Mouse (Mus musculus) C2C12 (cell line): Measurements from ENCODE around the gene Cecr2. TPM values are rescaled to one million over a fixed set of nuclear protein-coding genes. Genes with fewer than 3 reads are reported as not detected.

Experiments used
- H3K27me3 ChIP-seq: one replicate; pipeline ENCODE4 v1.6.1; 2011; ENCODE audit not compliant: control insufficient read depth, insufficient read depth, insufficient read length
- H3K36me3 ChIP-seq: one replicate; pipeline ENCODE4 v1.6.1; 2011; ENCODE audit not compliant: control insufficient read depth, insufficient read depth
- H3K4me3 ChIP-seq: one replicate; pipeline ENCODE4 v1.5.1; 2011; ENCODE audit warnings: mild to moderate bottlenecking, control low read depth; ENCODE audit not compliant: poor library complexity, insufficient read depth, severe bottlenecking
- H3K79me2 ChIP-seq: one replicate; pipeline ENCODE4 v1.6.1; 2011; ENCODE audit not compliant: control insufficient read depth, insufficient read depth
- H3K79me3 ChIP-seq: one replicate; pipeline ENCODE4 v1.6.1; 2011; ENCODE audit warnings: low read depth, control low read depth
- H3ac ChIP-seq: one replicate; pipeline ENCODE3; 2011; ENCODE audit warnings: low read depth; ENCODE audit not compliant: control insufficient read depth, insufficient read length
- CEBPB ChIP-seq: IDR thresholded peaks from one replicate; pipeline ENCODE4 v1.6.1; 2011; ENCODE audit warnings: low read depth, mild to moderate bottlenecking, control low read depth, moderate library complexity
- CTCF ChIP-seq: IDR thresholded peaks from one replicate; pipeline ENCODE4 v1.5.1; 2011; ENCODE audit not compliant: control insufficient read depth, insufficient read depth, insufficient read length
- FOSL1 ChIP-seq: IDR thresholded peaks from one replicate; pipeline ENCODE4 v1.8.0; 2011; ENCODE audit warnings: mild to moderate bottlenecking, low read length; ENCODE audit not compliant: poor library complexity, insufficient read depth, severe bottlenecking
- MAX ChIP-seq: IDR thresholded peaks from one replicate; pipeline ENCODE4 v1.6.1; 2011; ENCODE audit warnings: mild to moderate bottlenecking, control low read depth
- MYOD1 ChIP-seq: IDR thresholded peaks from one replicate; pipeline ENCODE4 v1.6.1; 2011; ENCODE audit warnings: low read depth; ENCODE audit not compliant: control insufficient read depth, insufficient read length
- MYOG ChIP-seq: IDR thresholded peaks from one replicate; pipeline ENCODE4 v1.6.1; 2011; ENCODE audit not compliant: control insufficient read depth, insufficient read length; ENCODE audit errors: extremely low read depth
- USF1 ChIP-seq: IDR thresholded peaks from one replicate; pipeline ENCODE4 v1.6.1; 2011; ENCODE audit warnings: low read depth, mild to moderate bottlenecking, control low read depth, moderate library complexity
- polyA plus RNA-seq: library from polyadenylated mRNA; unstranded; fragments of >200 nt; fragmentation: generic; extraction: Trizol; gene quantifications from one replicate; pipeline ENCODE4 v1.2.1, GENCODE M21; 2012; ENCODE audit warnings: missing spikeins

The Cecr2 gene
- polyA plus RNA-seq, 1 experiment = 0.01 TPM

GRCm38 (mm10) chr6:120736566-120736965, 70.4 kb downstream of the Cecr2 start:
- Histone ChIP-seq H3K79me2 (no peaks in the 10 kb centered on the region), H3K79me3 (no peaks in the 10 kb centered on the region), H3ac (no peak overlapping the region), H3K27me3 (peaks cover 8% of the 10 kb centered on the region), H3K36me3 (no peaks in the 10 kb centered on the region), H3K4me3 (no peak overlapping the region)
- TF ChIP-seq FOSL1 (no peak), CEBPB (no peak), CTCF (peak; percentile 33), USF1 (no peak)

DNA sequence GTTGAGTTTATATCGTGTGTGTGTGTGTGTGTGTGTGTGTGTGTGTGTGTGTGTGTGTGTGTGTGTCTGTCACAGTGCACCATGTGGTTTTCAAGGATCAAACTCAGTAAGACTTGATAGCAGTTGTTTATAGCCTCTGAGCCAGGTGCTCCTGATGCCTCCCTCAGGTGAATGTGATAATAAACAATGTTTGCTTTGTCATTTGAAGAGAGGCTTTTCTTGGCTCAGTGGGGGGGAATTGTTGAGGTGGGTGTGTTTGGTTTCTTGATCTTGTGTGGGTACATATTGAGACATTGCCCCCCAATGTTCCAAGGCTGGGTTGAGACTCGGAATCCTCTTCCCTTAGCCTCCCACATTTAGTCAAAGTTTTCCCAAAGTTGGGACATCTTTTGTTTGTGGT, 77.0 kb downstream of the Cecr2 start:
- Histone ChIP-seq H3K79me2 (no peaks in the 10 kb centered on the region), H3K27me3 (peaks cover 16% of the 10 kb centered on the region), H3K79me3 (no peaks in the 10 kb centered on the region), H3K36me3 (no peaks in the 10 kb centered on the region), H3K4me3 (no peak overlapping the region), H3ac (no peak overlapping the region)
- TF ChIP-seq USF1 = no peak
- TF ChIP-seq CEBPB = no peak

- Histone ChIP-seq H3K36me3 (no peaks in the 10 kb centered on the region), H3ac (no peak overlapping the region), H3K79me3 (no peaks in the 10 kb centered on the region), H3K27me3 (peaks cover 13% of the 10 kb centered on the region), H3K4me3 (no peak overlapping the region), H3K79me2 (no peaks in the 10 kb centered on the region)
- TF ChIP-seq USF1 (no peak), CTCF (no peak), MYOG (no peak), FOSL1 (no peak), MYOD1 (no peak), CEBPB (no peak), MAX (no peak)
Observed at GRCm38 (mm10) chr6:120744266-120744665, 78.1 kb downstream of the Cecr2 start.

GRCm38 (mm10) chr6:120746416-120746815, 80.2 kb downstream of the Cecr2 start:
- H3K79me2 ChIP-seq = no peaks in the 10 kb centered on the region
- no peak overlapping the region for H3K4me3 ChIP-seq
- no peak overlapping the region for H3ac ChIP-seq
- H3K79me3 ChIP-seq = no peaks in the 10 kb centered on the region
- no peaks in the 10 kb centered on the region for H3K36me3 ChIP-seq
- peaks cover 13% of the 10 kb centered on the region for H3K27me3 ChIP-seq
- TF ChIP-seq USF1 = no peak
- no peak for TF ChIP-seq CEBPB
- TF ChIP-seq MYOG = no peak

GRCm38 (mm10) chr6:120761151-120761550, 95.0 kb downstream of the Cecr2 start:
- TF ChIP-seq MYOD1 (no peak), USF1 (no peak), MYOG (no peak), CTCF (no peak), CEBPB (no peak), MAX (no peak), FOSL1 (no peak)
- Histone ChIP-seq H3ac (no peak overlapping the region), H3K27me3 (peaks cover 26% of the 10 kb centered on the region), H3K79me3 (no peaks in the 10 kb centered on the region), H3K36me3 (no peaks in the 10 kb centered on the region), H3K79me2 (no peaks in the 10 kb centered on the region), H3K4me3 (no peak overlapping the region)

GRCm38 (mm10) chr6:120769972-120770371, 103.8 kb downstream of the Cecr2 start:
- no peaks in the 10 kb centered on the region for H3K27me3 ChIP-seq
- H3K36me3 ChIP-seq = no peaks in the 10 kb centered on the region
- no peaks in the 10 kb centered on the region for H3K79me2 ChIP-seq

DNA sequence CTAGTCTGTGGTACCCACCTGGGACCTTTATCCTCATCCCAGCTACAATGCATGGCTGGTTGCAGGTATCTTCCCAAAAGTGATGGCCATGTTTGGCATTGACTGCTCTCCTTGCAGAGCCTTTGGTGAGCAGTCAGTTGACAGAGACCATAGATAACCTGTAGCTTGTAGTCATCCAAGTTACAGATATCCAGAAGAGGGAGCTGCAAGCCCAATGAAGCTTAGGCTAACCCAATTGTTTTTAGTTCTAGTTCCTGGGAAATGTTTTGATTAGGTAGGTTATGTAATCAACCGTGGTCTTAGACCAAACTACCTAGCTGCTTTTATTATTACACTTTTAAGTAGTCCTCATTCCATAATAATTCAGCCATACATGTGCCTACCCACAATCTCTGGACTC, 105.2 kb downstream of the Cecr2 start:
- Histone ChIP-seq H3K4me3 (no peak overlapping the region), H3K36me3 (no peaks in the 10 kb centered on the region), H3K79me2 (no peaks in the 10 kb centered on the region), H3K79me3 (no peaks in the 10 kb centered on the region), H3ac (no peak overlapping the region), H3K27me3 (no peaks in the 10 kb centered on the region)
- TF ChIP-seq USF1 (no peak), CEBPB (no peak), MAX (no peak), MYOG (no peak), MYOD1 (no peak), CTCF (no peak), FOSL1 (no peak)

More at GRCm38 (mm10) chr6:120769972-120770371, 103.8 kb downstream of the Cecr2 start:
- Histone ChIP-seq H3K4me3 (no peak overlapping the region), H3K79me3 (no peaks in the 10 kb centered on the region), H3ac (no peak overlapping the region)
- TF ChIP-seq MYOG = no peak
- no peak for TF ChIP-seq FOSL1
- no peak for TF ChIP-seq CTCF
- TF ChIP-seq MAX = no peak
- TF ChIP-seq MYOD1 = no peak
- no peak for TF ChIP-seq CEBPB
- no peak for TF ChIP-seq USF1
